Mouse (Mus musculus) liver (tissue): ENCODE results near the gene Grem1.

Experiments
- DNase-seq: peaks from one replicate; pipeline ENCODE4 v3.0.0-alpha.2; 2020; ENCODE audit warnings: mixed read lengths

The Grem1 gene

DNA sequence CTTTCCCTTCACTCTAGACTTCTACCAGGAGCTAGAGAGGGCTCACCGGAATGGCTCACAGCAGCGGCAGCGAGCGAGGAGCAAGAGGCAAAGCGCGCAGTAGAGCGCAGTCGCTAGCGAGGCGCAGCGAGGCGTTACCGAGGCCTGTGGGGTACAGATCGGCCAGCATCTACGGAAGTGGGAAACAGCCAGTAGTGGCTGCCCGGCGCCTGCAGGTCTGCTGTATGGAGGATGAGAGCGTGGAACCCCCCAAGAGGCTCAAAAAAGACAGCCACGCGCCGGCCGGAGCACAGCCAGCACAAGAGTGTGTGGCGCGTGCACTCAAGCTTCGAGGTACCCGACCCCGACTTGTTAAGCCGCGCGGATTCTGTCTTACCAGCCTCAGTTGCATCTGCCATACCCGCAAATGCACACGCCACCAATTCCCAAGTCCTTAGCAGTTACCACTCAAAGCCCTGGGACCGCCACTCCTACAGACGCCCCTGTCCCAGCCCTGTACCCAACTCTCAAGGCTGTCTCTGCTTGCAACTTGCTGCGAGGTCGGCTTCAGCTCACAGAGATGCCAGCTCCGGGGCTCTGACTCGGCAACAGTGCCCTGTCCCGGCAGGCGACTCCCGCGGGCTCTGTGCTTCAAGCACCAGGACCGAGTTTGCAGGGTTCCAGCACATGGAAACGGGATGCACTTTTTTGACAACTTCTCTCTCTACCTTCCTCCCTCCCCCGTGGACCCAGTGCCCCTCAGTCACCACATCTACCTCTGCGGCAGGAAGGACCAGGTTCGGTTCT lies 728 bp downstream of the Grem1 start:
- DNase-seq, result no peak

DNA sequence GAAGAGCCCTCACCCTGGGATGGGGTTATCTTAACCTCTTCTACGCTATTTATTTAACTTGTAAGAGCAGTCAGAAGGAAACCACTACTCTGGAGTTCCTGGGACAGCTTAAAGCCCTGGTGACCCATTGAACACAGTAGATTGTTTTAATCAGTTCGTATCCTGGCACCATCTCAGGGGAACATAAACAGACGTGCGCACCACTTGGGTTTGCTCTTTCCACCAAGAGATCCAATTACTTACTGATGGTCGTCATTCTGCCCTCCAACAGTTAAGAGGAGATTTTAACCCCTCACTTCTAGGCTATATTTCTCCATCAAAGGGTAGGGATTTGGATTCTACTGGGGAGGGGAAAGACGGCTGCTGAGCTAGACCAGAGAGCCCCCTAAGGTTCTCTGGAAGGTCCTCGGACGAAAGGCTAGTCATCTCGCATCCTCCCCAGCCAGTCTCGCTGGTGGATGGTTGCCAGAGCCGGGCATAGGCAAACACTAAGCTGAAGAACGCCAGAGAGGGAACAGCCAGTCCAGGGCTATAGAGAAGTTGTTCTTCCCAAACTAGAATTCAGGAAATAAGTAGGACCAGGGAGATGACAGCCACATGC lies 1.4 kb downstream of the Grem1 start:
- no peak for DNase-seq

DNA sequence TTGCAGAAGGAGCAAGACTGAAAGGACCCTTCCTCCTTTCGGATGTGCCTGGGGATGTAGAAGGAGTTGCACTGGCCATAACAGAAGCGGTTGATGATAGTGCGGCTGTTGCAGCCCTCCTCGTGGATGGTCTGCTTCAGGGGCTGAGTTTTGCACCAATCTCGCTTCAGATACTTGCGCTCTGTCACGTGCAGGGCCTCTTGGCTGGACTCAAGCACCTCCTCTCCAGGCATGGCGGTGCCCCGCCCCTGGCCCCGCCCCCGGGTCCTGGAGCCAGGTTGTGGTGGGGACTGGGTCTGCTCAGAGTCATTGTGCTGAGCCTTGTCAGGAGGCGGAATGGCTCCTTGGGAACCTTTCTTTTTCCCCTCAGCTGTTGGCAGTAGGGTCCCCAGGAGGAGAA lies 8.7 kb downstream of the Grem1 start:
- DNase-seq, result no peak

DNA sequence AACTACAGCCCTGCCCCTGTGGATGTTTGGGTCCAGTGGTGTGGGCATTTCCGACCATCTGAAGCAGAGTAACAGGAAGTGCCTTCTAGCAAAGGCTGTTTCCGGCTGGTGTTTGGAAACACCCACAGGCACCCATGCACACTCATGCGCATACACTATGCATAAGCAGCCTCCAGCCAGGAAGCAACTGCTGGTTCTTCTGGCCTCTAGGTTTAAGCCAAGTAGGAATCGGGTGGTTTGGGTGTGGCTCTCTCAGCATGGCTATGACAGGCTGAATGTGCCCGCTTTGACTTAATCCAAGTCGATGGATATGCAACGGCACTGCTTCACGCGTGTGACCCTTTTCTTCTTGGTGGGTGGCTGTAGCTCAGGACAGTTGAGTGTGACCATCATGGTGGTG lies 9.1 kb downstream of the Grem1 start:
- DNase-seq, result no peak

DNA sequence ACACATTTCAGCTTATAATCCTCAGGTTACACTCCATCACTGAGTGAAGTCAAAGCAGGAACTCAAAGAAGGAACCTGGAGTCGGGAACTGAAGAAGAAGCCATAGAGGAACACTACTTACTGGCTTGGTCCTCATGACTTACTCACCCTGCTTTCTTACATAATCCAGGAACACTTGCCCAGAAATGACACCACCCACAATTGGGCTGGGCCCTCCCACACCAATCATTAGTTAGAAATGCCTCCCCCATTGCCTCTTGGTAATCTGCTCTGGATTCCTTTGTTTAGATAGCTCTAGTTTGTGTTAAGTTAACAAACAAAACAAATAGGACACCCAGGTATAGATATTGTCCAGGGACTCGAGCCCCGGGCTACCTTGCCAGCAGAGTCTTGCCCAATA lies 29.9 kb downstream of the Grem1 start:
- no peak for DNase-seq

DNA sequence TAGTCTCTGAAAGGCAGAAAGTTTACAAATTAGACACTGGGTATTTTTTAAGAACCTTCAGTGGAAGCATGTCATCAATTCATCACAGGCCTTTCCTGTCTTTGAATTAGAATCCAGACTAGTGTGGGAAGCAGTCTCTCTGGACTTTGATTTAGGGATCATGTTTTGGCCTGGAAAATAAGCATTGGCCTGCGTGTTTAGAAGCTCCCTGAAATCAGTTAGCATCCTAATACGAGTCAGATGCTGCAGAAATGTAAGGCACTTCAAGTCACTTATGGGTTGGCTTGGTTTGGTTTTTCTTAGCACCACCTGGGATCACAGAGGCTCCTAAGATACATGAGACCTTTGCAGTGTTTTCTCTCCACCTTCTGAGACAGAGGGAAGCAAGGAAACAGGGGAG lies 43.6 kb downstream of the Grem1 start:
- no peak for DNase-seq

DNA sequence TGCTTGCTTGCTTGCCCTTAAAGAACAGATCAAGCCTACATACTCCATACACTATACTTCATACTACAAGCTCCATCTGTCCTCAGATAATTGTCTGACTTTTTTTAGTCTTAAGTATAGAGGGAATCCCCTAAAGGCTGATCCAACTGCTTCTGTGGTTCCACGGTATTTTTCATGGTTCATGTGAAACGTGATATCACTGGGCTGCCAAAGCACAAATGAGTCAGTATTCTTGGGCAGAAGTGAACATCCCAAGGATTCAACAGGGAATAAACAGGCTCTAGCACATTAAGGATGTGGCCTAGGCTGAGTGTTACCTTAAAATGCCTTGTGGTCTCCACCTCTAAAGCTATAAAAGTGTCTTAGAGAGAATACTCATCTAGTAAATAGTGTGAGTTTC lies 45.0 kb downstream of the Grem1 start:
- no peak for DNase-seq

DNA sequence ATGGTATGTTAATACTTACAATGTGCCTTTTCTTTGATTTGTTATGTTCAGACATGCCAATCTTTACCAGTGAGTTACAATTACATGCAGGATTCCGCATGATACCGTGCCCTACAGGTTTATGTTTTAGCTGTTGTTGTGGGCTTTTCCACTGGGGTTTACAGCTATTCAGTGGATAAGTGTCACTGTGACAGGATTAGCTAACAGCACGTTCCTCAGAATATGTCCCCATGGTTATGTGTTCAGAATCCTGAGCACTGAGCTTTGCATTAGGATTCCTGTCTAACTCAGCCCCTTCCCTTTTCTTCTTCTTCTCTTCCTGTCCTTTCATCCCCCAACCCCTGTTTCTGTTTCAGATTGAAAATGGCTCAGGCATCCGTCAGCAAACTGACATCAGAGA lies 50.9 kb downstream of the Grem1 start:
- DNase-seq, result no peak

DNA sequence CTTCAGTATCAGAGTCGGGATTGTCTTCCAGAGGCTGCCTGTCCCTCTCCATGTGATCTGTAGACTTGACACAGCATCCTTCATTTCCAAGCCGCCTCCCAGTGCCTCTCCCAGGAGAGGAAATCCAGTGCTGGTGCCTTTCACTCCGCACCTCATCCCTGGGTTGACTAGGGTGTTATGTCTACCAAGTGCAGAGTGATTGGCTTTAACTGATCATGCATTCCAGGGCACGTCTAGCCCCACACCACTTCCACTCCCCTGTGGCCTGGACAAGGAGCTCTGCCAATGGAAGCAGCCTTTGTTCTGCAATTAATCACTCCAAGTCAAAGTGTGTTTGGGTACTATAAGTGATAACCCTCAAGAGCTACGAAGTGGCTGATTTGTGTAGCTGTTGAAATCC lies 56.9 kb downstream of the Grem1 start:
- DNase-seq, result no peak

DNA sequence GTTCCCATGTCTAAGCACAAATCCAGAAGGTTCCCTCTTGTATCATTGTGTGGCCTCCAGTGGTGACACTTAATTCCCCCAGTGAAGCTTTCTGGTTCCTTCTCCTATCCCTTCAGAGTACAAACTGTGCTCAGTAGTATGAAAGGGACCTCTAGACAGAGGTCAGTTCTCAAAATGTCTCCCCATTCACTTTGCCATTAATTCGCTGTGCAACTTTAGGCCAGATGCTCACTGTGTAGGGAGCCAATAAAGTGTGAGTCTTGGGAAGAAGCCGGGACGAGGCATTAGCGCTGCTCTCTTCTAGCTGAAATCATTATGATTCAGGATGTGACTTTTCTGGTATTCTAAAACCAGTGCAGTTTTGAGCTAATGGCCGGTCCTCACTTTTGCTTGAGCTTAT lies 61.8 kb downstream of the Grem1 start:
- no peak for DNase-seq

DNA sequence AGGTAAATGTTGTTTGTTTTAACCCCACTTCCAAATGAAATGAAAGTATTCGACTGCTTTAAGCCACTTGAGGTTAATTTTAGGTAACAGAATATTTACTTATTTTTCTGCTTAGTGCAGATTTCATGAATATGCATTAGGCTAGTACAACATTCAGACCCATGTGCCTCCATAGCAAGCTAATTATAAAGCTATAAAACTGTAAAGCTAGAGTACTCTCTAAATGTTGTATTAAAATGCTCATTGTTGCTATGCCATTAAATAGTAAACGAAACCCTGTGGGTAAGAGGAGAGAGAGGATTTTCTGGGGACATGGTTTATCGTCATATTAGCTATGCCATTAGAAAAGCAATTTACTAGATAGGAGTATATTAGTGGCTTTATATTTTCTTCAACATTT lies 62.2 kb downstream of the Grem1 start:
- no peak for DNase-seq
